Mouse (Mus musculus): ENCODE data around the gene Ensa.

Ensa gene

DNA sequence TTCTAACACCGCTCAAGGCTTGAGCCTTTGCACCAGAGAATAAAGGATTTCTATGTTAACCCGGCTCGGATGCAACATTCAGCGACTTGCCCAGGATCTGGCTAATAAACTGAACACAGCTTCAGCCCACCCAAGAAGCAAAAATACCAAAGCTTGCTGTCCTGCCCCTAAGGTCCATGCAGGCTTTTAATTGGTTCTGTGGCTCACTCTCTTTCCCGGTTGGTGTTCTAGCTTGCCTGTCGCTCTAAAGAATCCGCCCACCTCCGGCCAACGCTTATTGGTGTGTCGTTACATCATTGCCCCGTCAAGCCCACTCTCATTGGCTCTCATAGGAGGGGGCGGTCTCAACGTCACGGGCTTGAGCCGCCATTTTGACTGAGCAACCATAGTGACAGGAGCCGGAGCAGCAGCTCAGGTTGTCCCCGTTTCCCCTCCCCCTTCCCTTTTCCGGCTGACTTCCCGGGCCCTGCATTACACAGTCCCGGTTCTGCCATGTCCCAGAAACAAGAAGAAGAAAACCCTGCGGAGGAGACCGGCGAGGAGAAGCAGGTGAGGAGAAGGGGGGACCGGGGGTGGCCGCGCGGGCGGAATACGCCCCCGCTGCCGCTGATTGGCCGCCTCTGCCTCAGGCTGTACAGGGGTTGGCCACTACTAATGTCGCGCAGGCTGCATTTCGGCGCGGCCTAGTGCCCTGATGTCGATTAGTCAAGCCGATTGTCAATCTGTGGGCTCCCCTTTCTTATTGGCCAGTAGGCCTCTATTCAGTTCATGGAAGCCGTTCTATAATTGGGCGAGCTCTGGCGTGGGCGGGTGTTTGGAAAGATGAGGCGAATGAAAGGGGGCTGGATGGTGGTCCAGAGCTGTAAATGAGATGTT is at the start of gene Ensa:
Gene Ensa, plus strand, starts transcription at position 366 of the 876 bp plus-strand sequence.
- peak; percentile 99 for DNase-seq

- DNase-seq, result no peak
Observed at GRCm38 (mm10) chr3:95587754-95588603, 36.8 kb upstream of the Ensa start.

DNA sequence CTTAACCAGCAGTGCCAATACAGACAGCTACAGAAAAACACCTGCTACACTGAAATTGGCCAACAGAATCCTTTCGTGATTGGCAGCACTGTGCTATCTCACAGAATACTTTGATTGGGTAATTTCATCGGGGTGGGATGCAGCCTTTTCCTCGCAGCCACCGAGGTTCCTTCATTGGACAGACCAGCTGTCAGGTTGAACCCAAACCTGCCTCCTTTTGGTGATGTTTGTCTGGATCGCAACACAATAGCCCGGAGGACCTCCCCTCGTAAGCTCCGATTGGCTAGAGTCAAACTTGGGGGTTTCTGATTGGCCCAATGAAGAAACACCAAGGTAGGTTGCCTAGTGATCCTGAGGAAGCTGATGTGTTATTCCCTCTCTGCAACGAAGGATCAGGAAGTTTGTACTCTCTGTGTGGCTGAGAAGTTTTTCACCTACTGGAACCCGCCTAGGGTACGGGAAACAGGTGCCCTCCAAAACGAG is 36.1 kb upstream of the Ensa start, which contains the start of gene Golph3l:
Gene Golph3l, plus strand, starts transcription at position 331 of the 483 bp plus-strand sequence.
- peak; percentile 98 for DNase-seq

GRCm38 (mm10) chr3:95598734-95599133 is 26.1 kb upstream of the Ensa start:
- DNase-seq, result no peak

- no peak for DNase-seq
Observed at GRCm38 (mm10) chr3:95601287-95601686, 23.5 kb upstream of the Ensa start.

DNA sequence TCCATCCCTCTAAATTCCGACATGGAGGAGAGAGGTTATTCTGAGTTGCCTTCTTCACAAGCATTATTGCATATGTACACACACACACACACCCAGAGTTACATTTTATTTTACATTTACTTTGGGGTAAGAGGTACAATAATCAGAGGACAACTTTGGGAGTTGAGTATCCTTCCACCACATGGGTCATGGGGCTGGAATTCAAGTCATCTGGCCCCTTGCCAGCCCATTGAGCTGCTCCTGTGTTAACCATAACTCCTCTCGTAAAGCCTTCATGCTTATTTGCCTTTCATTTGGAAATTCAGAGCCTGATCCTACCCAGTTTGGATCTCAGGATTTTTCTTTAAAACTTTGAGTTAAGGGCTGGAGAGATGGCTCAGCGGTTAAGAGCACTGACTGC is 18.7 kb upstream of the Ensa start:
- DNase-seq, result no peak

DNA sequence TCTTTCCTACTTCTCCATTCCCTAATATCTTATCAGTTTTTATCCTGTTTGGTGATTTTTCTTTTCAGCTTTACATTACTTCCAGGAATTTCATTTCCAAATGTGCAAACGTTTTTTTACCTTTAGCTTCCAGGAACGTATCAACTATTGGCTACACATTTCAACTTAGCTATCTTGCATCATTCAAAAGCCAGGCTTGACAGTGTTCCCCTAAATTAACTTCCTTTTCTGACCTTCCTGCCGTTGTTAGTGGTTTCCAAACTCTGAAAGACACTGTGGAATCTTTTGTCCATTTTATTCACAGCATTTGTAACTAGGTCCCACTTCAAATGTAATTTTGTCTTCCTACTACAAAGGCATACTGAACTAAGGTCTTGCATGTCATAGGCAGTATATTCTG is 15.6 kb upstream of the Ensa start:
- no peak for DNase-seq

- no peak for DNase-seq
Observed at GRCm38 (mm10) chr3:95613996-95614395, 10.8 kb upstream of the Ensa start.

DNA sequence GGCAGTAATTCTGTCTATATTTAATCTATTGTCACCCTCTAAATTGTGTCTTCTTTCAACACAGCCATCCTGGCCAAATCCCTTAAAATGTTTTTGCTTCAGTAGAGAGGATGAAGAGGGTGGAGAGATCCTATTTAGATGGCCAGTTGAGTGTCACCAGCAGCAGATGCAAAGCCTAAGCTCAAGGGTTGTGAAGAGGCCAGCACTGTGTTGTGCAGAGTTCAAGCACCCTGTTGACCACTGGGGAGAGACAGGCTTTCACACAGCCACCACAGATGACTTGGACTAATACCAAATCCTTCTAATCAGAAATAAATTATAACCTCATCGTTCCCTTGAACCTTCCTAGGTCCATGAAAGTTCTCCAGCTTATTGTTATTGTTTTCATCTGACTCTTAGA is 6.3 kb upstream of the Ensa start:
- no peak for DNase-seq

DNA sequence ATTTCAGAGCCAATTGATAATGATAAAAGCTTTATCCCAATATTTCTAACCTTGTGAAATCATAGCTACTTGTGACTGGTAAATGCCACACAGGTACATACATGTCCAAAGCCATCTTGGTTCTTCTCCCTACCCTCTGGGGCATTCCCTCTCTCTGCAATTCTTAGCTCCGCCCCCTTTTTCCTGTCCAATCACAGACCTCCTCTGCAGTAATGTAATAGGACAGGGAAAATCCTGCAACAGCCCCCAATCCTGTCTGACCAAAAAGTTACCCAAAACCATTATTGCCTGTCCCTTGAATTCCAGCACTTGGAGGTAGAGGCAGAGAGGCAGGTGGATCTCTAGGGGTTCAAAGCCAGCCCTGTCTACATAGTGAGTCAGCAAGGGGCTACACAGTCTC is 3.6 kb upstream of the Ensa start:
- DNase-seq, result no peak

GRCm38 (mm10) chr3:95622421-95622820 is 2.4 kb upstream of the Ensa start:
- DNase-seq, result peak; percentile 31

DNA sequence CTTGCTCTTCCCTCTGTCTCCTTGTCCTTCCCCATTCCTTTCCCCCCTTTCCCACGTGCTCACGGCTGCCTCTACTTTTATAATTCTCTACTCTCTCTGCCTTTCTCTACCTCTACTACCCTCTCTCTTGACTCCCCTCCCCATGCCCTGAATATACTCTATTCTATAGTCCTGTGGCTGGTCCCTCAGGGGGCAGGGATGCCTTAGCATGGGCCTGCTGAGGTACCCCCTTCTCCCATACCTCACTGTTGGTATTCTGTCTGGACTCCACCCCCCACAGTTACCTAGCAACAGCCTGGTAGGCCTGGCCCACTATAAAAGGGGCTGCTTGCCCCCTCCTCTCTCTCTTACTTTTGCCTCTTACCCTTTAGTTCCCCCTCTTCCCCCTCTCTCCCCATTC is 1.2 kb upstream of the Ensa start:
- peak; percentile 48 for DNase-seq

GRCm38 (mm10) chr3:95623991-95624515 is 740 bp upstream of the Ensa start:
- peak; percentile 55 for DNase-seq

GRCm38 (mm10) chr3:95627763-95628162 is 3.0 kb downstream of the Ensa start:
- DNase-seq, result no peak

DNA sequence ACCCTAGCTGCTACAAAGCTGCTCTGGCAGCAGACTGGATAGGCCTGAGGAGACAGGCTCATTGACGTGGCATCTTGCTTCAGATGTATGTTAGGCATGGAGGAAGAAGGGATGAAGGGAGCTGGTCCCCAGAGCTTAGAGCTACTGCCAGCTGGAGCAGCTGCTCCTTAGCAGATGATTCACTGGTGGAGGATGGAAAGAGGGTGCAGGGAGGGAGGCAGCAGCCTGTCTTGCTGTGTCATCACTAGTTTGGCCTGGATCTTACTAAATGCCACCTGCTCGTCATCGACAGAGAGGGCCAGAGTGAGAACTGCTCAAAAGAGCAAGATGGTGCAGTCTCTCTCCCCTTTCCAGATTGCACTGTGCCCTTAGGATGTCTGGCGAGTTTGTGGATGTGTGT is 5.0 kb downstream of the Ensa start:
- DNase-seq, result peak; percentile 72

DNA sequence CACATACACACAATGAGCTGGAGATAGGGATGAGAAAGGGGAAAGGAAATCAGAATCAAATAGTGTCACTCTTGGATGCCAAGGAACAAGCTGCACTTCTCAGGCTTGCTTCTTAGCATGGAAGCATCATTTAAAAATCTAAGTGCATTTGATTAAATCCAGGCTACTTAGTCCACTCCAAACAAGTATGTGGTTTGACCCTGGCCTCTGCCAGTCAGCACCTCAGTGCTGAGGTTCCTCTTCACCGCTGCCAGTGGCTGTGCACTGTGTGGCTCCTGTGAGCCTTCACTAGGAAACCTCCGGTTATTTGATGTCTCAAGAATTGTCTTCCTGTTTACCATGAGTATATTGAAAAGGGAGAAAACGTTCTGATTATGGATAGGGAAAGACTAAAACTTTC is 6.1 kb downstream of the Ensa start:
- no peak for DNase-seq

DNA sequence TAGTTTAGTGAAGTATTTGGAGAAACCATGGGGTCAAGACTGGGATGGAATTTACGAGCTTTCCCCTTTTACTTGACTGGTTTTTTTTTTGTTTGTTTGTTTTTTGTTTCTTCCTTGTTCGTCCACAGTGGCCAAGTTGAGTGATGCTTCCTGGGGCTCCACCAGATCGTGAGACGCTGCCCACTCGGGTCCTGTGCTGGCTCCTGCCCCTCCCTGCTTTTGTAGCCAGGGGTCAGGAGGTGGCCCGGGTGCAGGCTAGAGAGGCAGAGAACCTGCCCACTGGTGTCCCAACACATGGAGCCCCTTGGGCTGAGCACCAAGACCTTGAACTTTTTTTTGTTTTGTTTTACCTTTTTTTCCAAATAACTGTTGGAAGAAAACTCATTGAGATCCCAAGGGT is 6.5 kb downstream of the Ensa start:
- DNase-seq, result no peak

- no peak for DNase-seq
Observed at GRCm38 (mm10) chr3:95632648-95633588, 8.1 kb downstream of the Ensa start.

DNA sequence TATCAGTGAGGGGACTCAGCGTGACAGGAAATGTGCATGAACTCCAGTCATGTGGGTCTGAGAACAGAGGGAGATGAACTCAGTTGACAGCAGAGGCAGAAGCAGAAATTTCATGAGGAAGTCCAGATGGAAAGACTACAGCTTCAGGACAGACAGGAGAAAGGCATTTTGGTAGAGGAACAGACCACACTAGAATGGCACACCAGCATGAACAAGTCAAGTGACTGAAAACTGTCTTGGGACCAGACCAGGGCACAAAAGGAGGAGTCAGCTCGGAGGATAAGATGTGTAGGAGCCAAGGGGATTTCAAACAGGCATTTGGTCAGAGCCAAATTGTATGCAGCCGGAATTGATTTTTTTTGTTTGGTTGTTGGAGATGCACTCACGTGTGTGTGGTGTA is 10.8 kb downstream of the Ensa start:
- no peak for DNase-seq

DNA sequence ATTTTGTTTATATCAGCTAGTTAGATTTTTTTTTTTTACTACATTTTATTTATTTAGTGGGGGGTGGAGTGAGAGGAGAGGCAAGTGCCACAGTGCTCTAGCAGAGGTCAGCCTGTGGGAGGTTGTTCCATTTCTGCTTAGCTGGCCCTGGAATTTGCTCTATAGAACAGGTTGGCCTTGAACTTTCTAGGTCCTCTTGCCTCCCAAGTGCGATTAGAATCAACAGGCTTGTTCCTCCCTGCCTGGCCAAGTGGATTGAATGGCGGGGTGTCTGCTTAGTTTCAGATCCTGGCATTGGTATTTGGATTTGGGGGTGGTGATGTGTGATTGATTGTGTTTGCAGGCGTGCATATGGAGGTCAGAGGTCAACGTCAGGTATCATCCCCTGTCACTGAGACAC is 11.3 kb downstream of the Ensa start:
- DNase-seq, result no peak

- no peak for DNase-seq
Observed at GRCm38 (mm10) chr3:95639694-95640093, 14.9 kb downstream of the Ensa start.

- DNase-seq, result no peak
Observed at GRCm38 (mm10) chr3:95643097-95643496, 18.3 kb downstream of the Ensa start.

Measured in cerebellum, adult 9-11 months (tissue).